Mouse (Mus musculus) midbrain, embryonic 16.5 days (tissue): ENCODE results near the gene Pax8. TPM values are rescaled to one million over a fixed set of nuclear protein-coding genes. Genes with fewer than 3 reads are reported as not detected.

ENCODE experiments used
- ATAC-seq: fragments of 200-750 bp; cut with Nextera tagmentation; 2 replicates; pipeline ENCODE4 v1.8.0; 2017; ENCODE audit warnings: moderate TSS enrichment
- H3K27ac ChIP-seq: fragments of 300-500 bp; sonication (generic); 2 replicates; pipeline ENCODE4 v1.5.1; 2014; ENCODE audit warnings: mild to moderate bottlenecking, low read length, mixed read lengths
- H3K27me3 ChIP-seq: fragments of 300-500 bp; sonication (generic); 2 replicates; pipeline ENCODE4 v1.6.1; 2014; ENCODE audit warnings: low read depth, low read length, mixed read lengths; ENCODE audit not compliant: control insufficient read depth, insufficient read depth
- H3K36me3 ChIP-seq: fragments of 300-500 bp; sonication (generic); 2 replicates; pipeline ENCODE4 v1.6.1; 2014; ENCODE audit warnings: mild to moderate bottlenecking, low read length, moderate library complexity, mixed read lengths; ENCODE audit not compliant: control insufficient read depth, insufficient read depth
- H3K4me1 ChIP-seq: fragments of 300-500 bp; sonication (generic); 2 replicates; pipeline ENCODE4 v1.6.1; 2014; ENCODE audit warnings: mild to moderate bottlenecking, low read length, mixed read lengths; ENCODE audit not compliant: control insufficient read depth, insufficient read depth
- H3K4me2 ChIP-seq: fragments of 300-500 bp; sonication (generic); 2 replicates; pipeline ENCODE4 v1.6.1; 2014; ENCODE audit warnings: mild to moderate bottlenecking, low read length, mixed read lengths
- H3K4me3 ChIP-seq: fragments of 300-500 bp; sonication (generic); 2 replicates; pipeline ENCODE4 v1.5.1; 2014; ENCODE audit warnings: low read depth, mild to moderate bottlenecking, low read length, moderate library complexity, mixed read lengths
- H3K9ac ChIP-seq: fragments of 300-500 bp; sonication (generic); 2 replicates; pipeline ENCODE4 v1.6.1; 2014; ENCODE audit warnings: low read depth, low read length, mixed read lengths
- H3K9me3 ChIP-seq: fragments of 300-500 bp; sonication (generic); replicated peaks from 2 replicates; pipeline ENCODE4 v1.6.1; 2014; ENCODE audit warnings: mild to moderate bottlenecking, low read length, mixed read lengths; ENCODE audit not compliant: control insufficient read depth, poor library complexity, severe bottlenecking
- WGBS: fragments of 180-500 bp; shearing (Covaris S2); extraction: QIAGEN DNeasy Blood & Tissue Kit; methylation state at CpG from one replicate; pipeline ENCODE4 v1.1.7; 2014; 5-methylcytosine and 5-hydroxymethylcytosine counted together
- polyA plus RNA-seq: library from polyadenylated mRNA; unstranded; fragments of >200 nt; fragmentation: Nextera tagmentation; extraction: Ambion mirVana; gene quantifications from 2 replicates; pipeline ENCODE4 v1.2.1, GENCODE M21; 2015

Gene Pax8
- polyA plus RNA-seq, 1 experiment from 2014 or later = 3.7 TPM

DNA sequence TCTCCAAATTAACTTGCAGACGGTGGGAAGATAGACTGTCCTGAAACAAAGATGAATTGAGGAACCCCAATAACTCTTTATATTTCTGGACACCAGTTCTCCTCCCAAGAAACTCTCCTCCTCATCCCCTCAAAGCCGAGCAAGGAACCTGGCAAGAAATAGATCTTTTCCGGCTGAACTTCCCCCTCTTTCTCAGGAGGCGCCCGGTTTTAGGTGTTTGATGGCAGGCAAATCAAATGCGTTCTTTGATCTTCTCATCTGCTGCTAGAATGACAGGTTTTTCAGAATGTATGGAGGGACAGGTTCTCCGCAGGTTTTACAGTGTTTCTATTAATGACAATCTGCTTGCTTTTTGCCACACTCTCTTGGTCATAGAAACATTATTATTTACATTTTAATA, 3.3 kb downstream of the Pax8 start:
- WGBS = 7% methylated on average over 7 of the region's 7 CpGs
- no peak overlapping the region for H3K4me2 ChIP-seq
- no peaks in the 10 kb centered on the region for H3K9me3 ChIP-seq
- H3K9ac ChIP-seq = no peak overlapping the region
- H3K4me3 ChIP-seq = no peak overlapping the region
- peaks cover 26% of the 10 kb centered on the region for H3K27me3 ChIP-seq
- no peak for ATAC-seq
- H3K36me3 ChIP-seq = no peaks in the 10 kb centered on the region
- H3K4me1 ChIP-seq = peaks cover 3% of the 10 kb centered on the region; the same call in 1 of the 2 replicates
- no peak overlapping the region for H3K27ac ChIP-seq

DNA sequence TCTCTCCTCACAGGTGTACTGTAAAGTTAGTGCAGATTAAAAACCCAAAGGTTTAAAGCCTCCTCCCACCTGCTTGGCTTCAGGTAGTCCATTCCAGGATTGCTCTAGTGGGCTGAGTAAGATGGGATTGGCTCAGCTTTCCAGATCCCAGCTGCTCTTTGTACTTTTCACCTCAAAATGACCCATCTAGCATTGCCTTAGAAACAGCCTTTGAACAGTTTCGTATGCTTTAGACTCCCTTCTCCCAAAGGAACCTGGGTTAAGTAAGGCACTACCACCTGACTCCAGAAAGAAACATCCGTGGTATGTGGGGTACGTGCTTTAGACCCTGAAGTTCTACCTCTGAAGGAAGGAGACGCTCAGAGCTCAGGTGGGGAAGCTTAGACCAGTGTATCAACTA, 6.3 kb downstream of the Pax8 start:
- H3K4me2 ChIP-seq = no peak overlapping the region
- H3K36me3 ChIP-seq = no peaks in the 10 kb centered on the region
- H3K4me3 ChIP-seq = no peak overlapping the region
- H3K27me3 ChIP-seq = peaks cover 2% of the 10 kb centered on the region; the same call in 1 of the 2 replicates
- H3K27ac ChIP-seq = no peak overlapping the region
- no peak for ATAC-seq
- H3K9ac ChIP-seq = no peak overlapping the region
- H3K9me3 ChIP-seq = no peaks in the 10 kb centered on the region
- 73% methylated on average over 4 of the region's 4 CpGs for WGBS
- peaks cover 1% of the 10 kb centered on the region; the same call in 1 of the 2 replicates for H3K4me1 ChIP-seq

DNA sequence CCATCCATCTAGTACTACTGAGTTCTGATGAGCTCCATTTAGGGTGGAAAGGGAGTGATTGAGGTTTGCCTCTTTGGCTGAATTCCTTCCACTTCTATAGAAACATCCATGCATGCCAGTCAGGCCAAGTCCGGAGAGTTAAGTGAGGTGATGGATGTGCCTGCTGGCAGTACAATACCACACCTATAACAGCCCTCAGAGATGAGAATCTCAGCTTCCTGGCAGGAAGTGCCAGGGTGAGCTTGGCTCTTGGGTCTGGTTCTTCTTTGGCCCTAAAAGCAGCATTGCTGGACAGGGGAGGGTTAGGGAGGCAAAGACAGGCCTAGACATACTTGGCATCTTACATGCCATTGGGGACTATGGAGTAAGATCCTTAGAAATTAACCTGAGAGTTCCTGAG, 7.0 kb downstream of the Pax8 start:
- no peaks in the 10 kb centered on the region for H3K4me1 ChIP-seq
- H3K9ac ChIP-seq = no peak overlapping the region
- WGBS = 81% methylated on average over 1 of the region's 1 CpGs
- H3K9me3 ChIP-seq = no peaks in the 10 kb centered on the region
- H3K27me3 ChIP-seq = peaks cover 2% of the 10 kb centered on the region; the same call in 1 of the 2 replicates
- H3K36me3 ChIP-seq = no peaks in the 10 kb centered on the region
- no peak for ATAC-seq
- H3K27ac ChIP-seq = no peak overlapping the region
- no peak overlapping the region for H3K4me2 ChIP-seq
- H3K4me3 ChIP-seq = no peak overlapping the region

DNA sequence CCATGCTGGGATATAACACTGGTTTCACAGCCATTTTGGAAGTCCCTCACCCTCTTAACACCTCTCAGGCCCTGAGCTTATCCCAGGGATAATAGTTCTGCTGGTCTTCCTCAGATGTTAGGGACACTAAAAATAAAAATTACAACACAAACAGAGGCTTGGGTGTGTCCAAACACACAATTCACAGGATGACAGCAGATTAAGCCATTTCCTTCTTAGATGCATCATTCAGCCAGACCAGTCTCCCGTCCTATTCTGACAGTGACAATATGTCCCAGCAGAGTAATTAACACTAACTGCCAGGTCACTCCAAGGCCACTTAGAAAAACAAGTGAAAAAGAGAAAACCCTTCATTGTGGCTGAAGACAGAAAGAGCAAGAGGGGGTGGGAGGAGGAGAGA, 8.2 kb downstream of the Pax8 start:
- Histone ChIP-seq H3K4me1 (no peaks in the 10 kb centered on the region), H3K36me3 (no peaks in the 10 kb centered on the region), H3K27ac (no peak overlapping the region), H3K4me2 (no peak overlapping the region), H3K9me3 (no peaks in the 10 kb centered on the region), H3K9ac (no peak overlapping the region), H3K4me3 (no peak overlapping the region), H3K27me3 (no peaks in the 10 kb centered on the region; the same call in 1 of the 2 replicates)
- WGBS = 0% methylated on average over 1 of the region's 1 CpGs
- ATAC-seq = no peak

DNA sequence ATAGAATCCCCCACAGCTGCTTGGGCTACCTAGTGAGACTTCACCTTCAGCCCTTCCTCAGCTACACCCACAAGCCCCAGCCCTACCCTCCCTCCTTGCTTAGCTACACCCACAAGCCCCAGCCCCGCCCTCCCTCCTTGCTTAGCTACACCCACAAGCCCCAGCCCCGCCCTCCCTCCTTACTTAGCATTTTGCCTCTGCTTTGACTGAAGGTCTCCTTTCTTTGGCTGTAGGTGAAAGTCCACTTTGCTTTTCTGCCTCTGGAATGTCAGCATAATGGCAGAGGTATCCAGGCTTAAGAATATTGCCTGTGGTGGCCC, 14.6 kb downstream of the Pax8 start:
- 0% methylated on average over 1 of the region's 2 CpGs for WGBS
- no peak overlapping the region for H3K27ac ChIP-seq
- H3K27me3 ChIP-seq = no peaks in the 10 kb centered on the region; the same call in 1 of the 2 replicates
- H3K36me3 ChIP-seq = no peaks in the 10 kb centered on the region
- H3K4me1 ChIP-seq = no peaks in the 10 kb centered on the region
- H3K9ac ChIP-seq = no peak overlapping the region
- H3K4me2 ChIP-seq = no peak overlapping the region
- no peak for ATAC-seq
- H3K9me3 ChIP-seq = no peaks in the 10 kb centered on the region
- H3K4me3 ChIP-seq = no peak overlapping the region

DNA sequence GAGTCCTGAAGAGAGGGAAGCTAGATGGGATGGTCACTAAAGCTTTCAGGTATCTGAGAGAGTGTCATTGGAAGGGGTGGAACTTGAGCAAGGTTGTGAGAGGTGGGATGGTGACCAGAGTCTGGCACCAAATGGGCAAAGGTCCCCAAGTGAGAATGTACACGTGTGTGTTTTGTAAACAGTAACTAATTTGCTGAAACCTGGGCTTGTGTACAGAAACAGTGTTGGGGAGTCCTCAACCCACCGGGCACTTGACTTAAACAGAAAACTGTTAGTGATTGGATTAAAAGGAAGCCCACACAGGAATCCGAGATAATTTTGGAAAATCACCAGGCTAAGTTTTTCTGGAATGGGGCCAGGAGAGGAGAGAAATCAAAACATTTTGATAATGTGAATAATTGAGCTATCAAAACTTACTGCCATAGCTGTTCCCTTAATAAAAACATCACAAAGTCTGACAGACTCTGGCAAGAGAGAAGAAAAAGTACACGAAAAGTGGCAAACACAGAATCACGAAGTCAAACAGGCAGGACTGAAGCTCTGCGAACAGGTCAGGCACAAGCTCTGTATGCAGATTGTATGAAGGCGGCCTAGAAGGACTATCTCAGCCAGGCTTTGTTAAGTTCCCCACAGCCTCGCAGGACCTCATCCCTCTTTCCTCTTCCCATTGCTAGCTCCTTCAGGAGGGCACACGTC, 15.1 kb downstream of the Pax8 start:
- no peak for ATAC-seq
- no peaks in the 10 kb centered on the region; the same call in 1 of the 2 replicates for H3K27me3 ChIP-seq
- no peak overlapping the region for H3K4me2 ChIP-seq
- no peak overlapping the region for H3K27ac ChIP-seq
- no peaks in the 10 kb centered on the region for H3K9me3 ChIP-seq
- H3K36me3 ChIP-seq = no peaks in the 10 kb centered on the region
- H3K4me3 ChIP-seq = no peak overlapping the region
- H3K9ac ChIP-seq = no peak overlapping the region
- no peaks in the 10 kb centered on the region for H3K4me1 ChIP-seq
- 39% methylated on average over 9 of the region's 9 CpGs for WGBS

DNA sequence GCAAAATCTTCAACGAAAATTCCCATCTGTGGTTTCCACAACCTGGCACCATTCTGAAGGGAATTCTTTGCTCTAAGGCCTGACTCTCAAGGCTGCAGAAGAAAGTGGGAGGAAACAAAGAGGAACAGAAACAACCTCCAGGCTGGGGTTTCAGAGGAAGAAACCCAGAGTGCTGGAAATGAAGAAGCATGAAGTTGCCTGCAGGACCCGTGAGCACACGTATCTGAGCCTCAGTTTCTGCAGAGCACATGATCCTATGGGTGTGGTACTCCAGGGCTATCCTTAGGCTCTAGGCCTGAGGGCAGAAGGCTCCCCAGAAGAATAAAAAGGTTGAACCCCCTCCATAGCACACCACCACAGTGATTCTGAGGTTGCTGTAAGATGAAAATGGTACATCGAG, 18.6 kb downstream of the Pax8 start:
- WGBS = 88% methylated on average over 4 of the region's 4 CpGs
- H3K27ac ChIP-seq = no peak overlapping the region
- no peak overlapping the region for H3K4me3 ChIP-seq
- H3K4me1 ChIP-seq = peaks cover 2% of the 10 kb centered on the region; the same call in 1 of the 2 replicates
- ATAC-seq = no peak
- H3K36me3 ChIP-seq = no peaks in the 10 kb centered on the region
- H3K27me3 ChIP-seq = no peaks in the 10 kb centered on the region
- no peak overlapping the region for H3K9ac ChIP-seq
- no peaks in the 10 kb centered on the region for H3K9me3 ChIP-seq
- H3K4me2 ChIP-seq = no peak overlapping the region

DNA sequence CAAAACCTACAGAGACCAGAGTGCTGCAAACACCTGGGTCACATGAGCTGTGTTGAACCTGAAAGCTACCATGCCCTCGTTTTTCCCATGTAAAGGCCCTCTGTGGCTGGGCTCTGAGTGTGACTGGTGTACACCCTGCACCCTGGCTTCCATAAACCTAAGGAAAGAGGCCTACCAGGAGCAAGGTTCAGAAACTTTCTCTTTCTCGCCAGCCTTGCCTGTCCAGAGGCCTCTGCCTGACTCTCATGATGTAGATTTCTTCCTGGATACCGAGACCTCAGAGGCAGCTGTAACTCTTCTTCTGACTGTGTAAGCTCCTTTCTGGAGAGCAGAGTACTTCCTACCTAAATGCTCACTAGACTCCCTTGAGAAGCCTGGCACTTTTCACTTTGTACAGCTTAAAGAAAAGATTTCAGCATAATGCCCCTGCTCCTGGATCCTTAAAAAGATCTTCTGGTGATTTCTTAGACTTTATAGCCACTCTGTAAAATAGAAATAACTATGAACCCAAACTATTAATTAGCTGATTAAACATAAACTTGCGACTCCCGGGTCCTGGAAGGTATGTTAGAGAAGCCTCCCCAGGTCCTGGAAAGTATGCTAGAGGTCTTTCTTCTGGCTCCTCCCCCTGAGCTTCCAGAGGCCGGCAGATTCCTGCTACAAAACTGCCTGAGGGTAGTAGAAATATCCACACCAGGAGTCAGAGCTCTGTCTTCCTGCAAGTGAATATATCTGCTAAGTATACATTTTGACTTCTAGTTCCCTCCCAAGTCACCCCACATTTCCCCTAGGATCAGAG, 20.1 kb downstream of the Pax8 start:
- Histone ChIP-seq H3K9me3 (no peaks in the 10 kb centered on the region), H3K4me3 (no peak overlapping the region), H3K4me2 (no peak overlapping the region), H3K9ac (no peak overlapping the region), H3K4me1 (peaks cover 2% of the 10 kb centered on the region; the same call in 1 of the 2 replicates), H3K27ac (no peak overlapping the region), H3K27me3 (no peaks in the 10 kb centered on the region), H3K36me3 (no peaks in the 10 kb centered on the region)
- 46% methylated on average over 6 of the region's 6 CpGs for WGBS
- ATAC-seq = no peak

DNA sequence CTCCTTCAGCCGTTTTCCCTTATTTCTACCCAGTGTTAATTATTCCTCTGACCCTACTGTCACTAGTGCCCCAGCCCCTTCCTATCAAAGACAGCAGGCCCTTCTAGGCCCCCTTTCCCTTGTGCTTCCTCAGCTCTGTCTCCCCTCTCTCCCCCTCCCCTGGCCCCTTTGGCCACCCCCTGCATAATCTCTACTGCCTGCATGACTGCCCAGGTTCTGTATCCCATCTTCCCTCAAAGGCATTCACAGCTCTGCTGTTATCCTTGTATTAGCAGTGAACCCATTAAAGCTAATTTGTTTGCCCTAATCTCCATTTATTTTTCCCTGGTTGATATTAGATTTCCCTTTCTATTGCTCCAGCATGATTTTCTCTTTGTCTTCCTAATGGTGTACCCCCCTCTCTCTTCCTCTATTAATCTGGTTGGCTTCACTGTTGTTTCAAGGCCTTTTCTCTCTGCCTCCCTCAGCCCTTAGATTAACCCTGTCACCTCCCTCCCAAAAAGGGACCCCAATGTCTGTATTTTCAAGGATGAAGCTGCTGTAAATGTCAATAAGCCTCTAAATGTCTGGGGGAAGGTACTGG, 20.9 kb downstream of the Pax8 start:
- Histone ChIP-seq H3K4me1 (peaks cover 2% of the 10 kb centered on the region; the same call in 1 of the 2 replicates), H3K36me3 (no peaks in the 10 kb centered on the region), H3K27me3 (no peaks in the 10 kb centered on the region), H3K4me3 (no peak overlapping the region), H3K4me2 (no peak overlapping the region), H3K9me3 (no peaks in the 10 kb centered on the region), H3K27ac (no peak overlapping the region), H3K9ac (no peak overlapping the region)
- 22% methylated on average over 1 of the region's 1 CpGs for WGBS
- no peak for ATAC-seq
